ENCODE assay signal across 7 mouse cellular contexts in the genomic region with DNA sequence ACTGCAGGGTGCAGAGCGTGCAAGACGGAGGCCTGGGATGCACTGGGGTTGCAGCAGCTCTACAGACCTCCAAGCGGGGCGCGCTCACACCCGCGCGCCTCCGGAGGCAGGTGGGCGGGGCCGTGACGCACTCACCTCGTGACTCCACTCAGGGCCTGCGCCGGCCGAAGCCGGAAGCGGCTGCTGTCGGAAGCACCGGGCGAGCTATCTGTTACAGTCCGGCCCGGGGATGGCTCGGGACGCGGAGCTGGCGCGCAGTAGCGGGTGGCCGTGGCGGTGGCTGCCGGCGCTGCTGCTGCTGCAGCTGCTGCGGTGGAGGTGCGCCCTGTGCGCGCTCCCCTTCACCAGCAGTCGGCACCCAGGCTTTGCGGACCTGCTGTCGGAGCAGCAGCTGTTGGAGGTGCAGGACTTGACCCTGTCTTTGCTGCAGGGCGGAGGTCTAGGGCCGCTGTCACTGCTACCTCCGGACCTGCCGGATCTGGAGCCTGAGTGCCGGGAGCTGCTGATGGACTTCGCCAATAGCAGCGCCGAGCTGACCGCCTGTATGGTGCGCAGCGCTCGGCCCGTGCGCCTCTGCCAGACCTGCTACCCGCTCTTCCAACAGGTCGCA.
DNase-seq lines count a peak whose midpoint lies in the region; ATAC-seq and TF ChIP-seq lines count a peak whose summit lies in the region.

No protein-coding gene starts in this region.

- peaks cover 6% of the 10 kb centered on the region for H3K27me3 ChIP-seq in embryonic facial prominence, embryonic 12.5 days
- H3K27me3 ChIP-seq in heart, adult 2 months (ENCODE audit: control insufficient read depth, insufficient read depth, low read length) = no peaks in the 10 kb centered on the region
- H3K27me3 ChIP-seq in limb, embryonic 13.5 days = peaks cover 24% of the 10 kb centered on the region; the same call in 1 of the 2 replicates
- no peaks in the 10 kb centered on the region for H3K27me3 ChIP-seq in midbrain, embryonic 16.5 days (ENCODE audit: control insufficient read depth, insufficient read depth, low read depth, low read length)

- ATAC-seq in embryonic facial prominence, embryonic 12.5 days (ENCODE audit: insufficient number of reproducible peaks, insufficient read depth, low FRiP score, low TSS enrichment) = peak; percentile 92
- peak; percentile 97 for ATAC-seq in limb, embryonic 13.5 days (ENCODE audit: low FRiP score, low read depth)
- peak; percentile 98 for ATAC-seq in midbrain, embryonic 16.5 days

- 0 out of 2 replicates have a peak, but pooled peaks cover 2% of the 10 kb centered on the region for H3K79me2 ChIP-seq in heart, adult 2 months (replicated peaks; ENCODE audit: control insufficient read depth, insufficient read depth, low read length)

- H3K4me2 ChIP-seq in embryonic facial prominence, embryonic 12.5 days (replicated peaks) = peak overlapping the region; percentile 69
- H3K4me2 ChIP-seq in limb, embryonic 13.5 days (replicated peaks) = peak overlapping the region; percentile 93
- peak overlapping the region; percentile 64 for H3K4me2 ChIP-seq in midbrain, embryonic 16.5 days (ENCODE audit: low read length)

- WGBS in embryonic facial prominence, embryonic 12.5 days = under 1% methylated on average over 56 of the region's 56 CpGs
- WGBS in heart, adult 2 months = under 1% methylated on average over 56 of the region's 56 CpGs
- under 1% methylated on average over 53 of the region's 56 CpGs for WGBS in limb, embryonic 13.5 days
- under 1% methylated on average over 48 of the region's 56 CpGs for WGBS in midbrain, embryonic 16.5 days

- TF ChIP-seq CTCF in heart, adult 2 months (IDR thresholded peaks at IDR 0.05) = 0 out of 2 replicates have a peak, but pooled peaks have one; percentile 4

- H3K4me1 ChIP-seq in embryonic facial prominence, embryonic 12.5 days = 0 out of 2 replicates have a peak, but pooled peaks cover 12% of the 10 kb centered on the region
- H3K4me1 ChIP-seq in heart, adult 2 months (ENCODE audit: control insufficient read depth, insufficient read depth, low read length) = peaks cover 6% of the 10 kb centered on the region
- H3K4me1 ChIP-seq in limb, embryonic 13.5 days = peaks cover 9% of the 10 kb centered on the region; the same call in 1 of the 2 replicates
- H3K4me1 ChIP-seq in midbrain, embryonic 16.5 days (ENCODE audit: control insufficient read depth, insufficient read depth, low read length) = peaks cover 16% of the 10 kb centered on the region

- H3K9ac ChIP-seq in embryonic facial prominence, embryonic 12.5 days = peak overlapping the region; percentile 52
- peak overlapping the region; percentile 87 for H3K9ac ChIP-seq in heart, adult 2 months (ENCODE audit: low read depth, low read length)
- peak overlapping the region; percentile 79 for H3K9ac ChIP-seq in limb, embryonic 13.5 days
- peak overlapping the region; percentile 90 for H3K9ac ChIP-seq in midbrain, embryonic 16.5 days (ENCODE audit: low read depth, low read length)

- peak; percentile 95 for DNase-seq in adrenal gland, postnatal 25 days
- peak; percentile 93 for DNase-seq in heart, adult 2 months
- peak; percentile 87 to 92 for DNase-seq in kidney, adult 8-10 months
- peak; percentile 87 to 96 for DNase-seq in spleen, postnatal 10 days (ENCODE audit: low spot score in 2 of 2)

- TF ChIP-seq POLR2A in heart, adult 2 months (IDR thresholded peaks at IDR 0.05; ENCODE audit: insufficient read depth, low read depth, low read length) = peak; percentile 66; the same call in 1 of the 2 replicates

- intact Hi-C loops in heart, adult 2 months (cut with DNase I) = loop anchor here (2.0 to 10.0 kb wide), 3 partner anchors 82 to 874 kb away; a partner anchor contains a TSS

- H3K27ac ChIP-seq in embryonic facial prominence, embryonic 12.5 days = no peak overlapping the region
- peak overlapping the region; percentile 58 for H3K27ac ChIP-seq in heart, adult 2 months
- H3K27ac ChIP-seq in limb, embryonic 13.5 days = no peak overlapping the region
- peak overlapping the region; percentile 81 for H3K27ac ChIP-seq in midbrain, embryonic 16.5 days (ENCODE audit: low read length)

- TF ChIP-seq EP300 in heart, adult 2 months (IDR thresholded peaks at IDR 0.05; ENCODE audit: insufficient read depth, low read depth, low read length) = no peak

- no peaks in the 10 kb centered on the region for H3K36me3 ChIP-seq in embryonic facial prominence, embryonic 12.5 days
- H3K36me3 ChIP-seq in heart, adult 2 months (ENCODE audit: control insufficient read depth, insufficient read depth, low read length) = no peaks in the 10 kb centered on the region
- no peaks in the 10 kb centered on the region for H3K36me3 ChIP-seq in limb, embryonic 13.5 days
- H3K36me3 ChIP-seq in midbrain, embryonic 16.5 days (ENCODE audit: control insufficient read depth, insufficient read depth, low read length) = no peaks in the 10 kb centered on the region

- H3K4me3 ChIP-seq in embryonic facial prominence, embryonic 12.5 days = peak overlapping the region; percentile 74
- H3K4me3 ChIP-seq in heart, adult 2 months = peak overlapping the region; percentile 99
- peak overlapping the region; percentile 94 for H3K4me3 ChIP-seq in limb, embryonic 13.5 days
- H3K4me3 ChIP-seq in midbrain, embryonic 16.5 days (ENCODE audit: low read depth, low read length) = peak overlapping the region; percentile 98

- no peaks in the 10 kb centered on the region for H3K9me3 ChIP-seq in embryonic facial prominence, embryonic 12.5 days
- H3K9me3 ChIP-seq in limb, embryonic 13.5 days = no peaks in the 10 kb centered on the region
- no peaks in the 10 kb centered on the region for H3K9me3 ChIP-seq in midbrain, embryonic 16.5 days (replicated peaks; ENCODE audit: control insufficient read depth, low read length, poor library complexity, severe bottlenecking)

Comparison
In these comparisons a context has a peak if more than half of its experiments do, and no peak if none do; other contexts are left out.
1. H3K27ac ChIP-seq: peak in heart, adult 2 months (single experiment) and midbrain, embryonic 16.5 days (single experiment); none in embryonic facial prominence, embryonic 12.5 days (single experiment) and limb, embryonic 13.5 days (single experiment).
2. Peak in every context shown above with its lines, with median percentiles within 50 percentile points of each other: DNase-seq, ATAC-seq, H3K4me2 ChIP-seq, H3K4me3 ChIP-seq and H3K9ac ChIP-seq.